Mouse (Mus musculus) heart, embryonic 15.5 days (tissue): ENCODE data around the gene Anxa3. TPM values are rescaled to one million over a fixed set of nuclear protein-coding genes. Genes with fewer than 3 reads are reported as not detected.

Experiments
- ATAC-seq: fragments of 200-750 bp; cut with Nextera tagmentation; replicated peaks from 2 replicates; pipeline ENCODE4 v1.8.0; 2017; ENCODE audit warnings: low read depth, moderate TSS enrichment; ENCODE audit not compliant: insufficient number of reproducible peaks, insufficient read depth, low FRiP score
- H3K27ac ChIP-seq: fragments of 300-500 bp; sonication (generic); 2 replicates; pipeline ENCODE4 v1.5.1; 2015; ENCODE audit warnings: mild to moderate bottlenecking, inconsistent platforms
- H3K27me3 ChIP-seq: fragments of 300-500 bp; sonication (generic); 2 replicates; pipeline ENCODE4 v1.6.1; 2015; ENCODE audit warnings: inconsistent platforms
- H3K36me3 ChIP-seq: fragments of 300-500 bp; sonication (generic); 2 replicates; pipeline ENCODE4 v1.6.1; 2015; ENCODE audit warnings: mild to moderate bottlenecking, inconsistent platforms
- H3K4me1 ChIP-seq: fragments of 300-500 bp; sonication (generic); replicated peaks from 2 replicates; pipeline ENCODE4 v1.6.1; 2015; ENCODE audit warnings: inconsistent platforms
- H3K4me2 ChIP-seq: fragments of 300-500 bp; sonication (generic); 2 replicates; pipeline ENCODE4 v1.6.1; 2015; ENCODE audit warnings: inconsistent platforms, mild to moderate bottlenecking, moderate library complexity
- H3K4me3 ChIP-seq: fragments of 300-500 bp; sonication (generic); 2 replicates; pipeline ENCODE4 v1.5.1; 2015; ENCODE audit warnings: mild to moderate bottlenecking, inconsistent platforms
- H3K9ac ChIP-seq: fragments of 300-500 bp; sonication (generic); 2 replicates; pipeline ENCODE4 v1.6.1; 2015; ENCODE audit warnings: mild to moderate bottlenecking, inconsistent platforms
- H3K9me3 ChIP-seq: fragments of 300-500 bp; sonication (generic); replicated peaks from 2 replicates; pipeline ENCODE4 v1.6.1; 2016; ENCODE audit warnings: inconsistent platforms
- WGBS: fragments of 180-500 bp; shearing (Covaris S2); methylation state at CpG from one replicate; pipeline ENCODE4 v1.1.7; 2015; ENCODE audit warnings: mixed read lengths; 5-methylcytosine and 5-hydroxymethylcytosine counted together
- polyA plus RNA-seq: library from polyadenylated mRNA; unstranded; fragments of >200 nt; fragmentation: Nextera tagmentation; extraction: Ambion mirVana; gene quantifications from 2 replicates; pipeline ENCODE4 v1.2.1, GENCODE M21; 2015

Anxa3 gene
- polyA plus RNA-seq, 1 experiment from 2014 or later, result 46.0 TPM

DNA sequence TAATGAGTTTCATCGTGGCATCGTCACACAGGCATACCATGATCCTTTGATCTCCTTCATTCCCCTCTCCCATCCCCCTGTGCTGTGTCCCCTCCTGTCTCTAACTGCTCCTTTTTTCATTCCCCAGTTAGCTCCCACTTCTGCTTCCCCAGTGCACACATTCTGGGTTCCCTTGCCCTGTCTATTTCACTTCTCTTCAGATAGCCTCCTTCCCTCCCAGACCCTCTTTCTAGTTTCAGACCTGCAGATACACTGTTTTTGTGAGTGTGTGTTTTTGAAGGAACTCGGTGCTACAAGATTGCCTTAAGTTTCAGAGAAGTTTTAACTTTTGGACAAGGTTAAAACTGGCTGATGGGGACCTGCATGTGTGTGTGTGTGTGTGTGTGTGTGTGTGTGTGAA is 88.5 kb downstream of the Anxa3 start:
- Histone ChIP-seq H3K9me3 (no peaks in the 10 kb centered on the region; the same call in 1 of the 2 replicates), H3K36me3 (no peaks in the 10 kb centered on the region), H3K4me3 (no peak overlapping the region), H3K4me1 (no peaks in the 10 kb centered on the region), H3K4me2 (no peak overlapping the region), H3K27me3 (no peaks in the 10 kb centered on the region), H3K9ac (no peak overlapping the region), H3K27ac (no peak overlapping the region)
- ATAC-seq, result no peak
- 82% methylated on average over 3 of the region's 3 CpGs for WGBS

DNA sequence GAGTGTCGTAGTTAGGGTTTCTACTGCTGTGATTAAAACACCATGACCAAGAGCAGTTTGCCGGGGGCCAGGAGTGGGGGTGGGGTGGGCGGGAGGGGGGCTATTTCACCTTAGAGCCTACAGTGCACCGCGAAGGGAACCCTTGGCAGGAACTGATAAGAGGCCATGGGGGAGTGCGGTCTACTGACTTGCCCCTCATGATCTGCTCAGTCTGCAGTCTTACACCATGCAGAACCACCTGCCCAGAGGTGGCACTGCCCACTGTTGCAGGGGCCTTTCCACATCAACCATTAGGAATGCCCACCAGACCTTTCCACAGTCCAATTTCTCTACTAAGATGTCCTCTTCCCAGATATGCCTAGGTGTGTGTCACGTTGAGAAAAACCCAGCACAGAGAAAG is 92.1 kb downstream of the Anxa3 start:
- WGBS, result 73% methylated on average over 7 of the region's 7 CpGs
- Histone ChIP-seq H3K36me3 (no peaks in the 10 kb centered on the region), H3K4me2 (no peak overlapping the region), H3K4me3 (no peak overlapping the region), H3K4me1 (no peaks in the 10 kb centered on the region), H3K27me3 (no peaks in the 10 kb centered on the region), H3K27ac (no peak overlapping the region), H3K9ac (no peak overlapping the region), H3K9me3 (no peaks in the 10 kb centered on the region)
- no peak for ATAC-seq

- no peak overlapping the region for H3K9ac ChIP-seq
- H3K4me3 ChIP-seq, result no peak overlapping the region
- H3K36me3 ChIP-seq, result no peaks in the 10 kb centered on the region
- H3K4me1 ChIP-seq, result no peaks in the 10 kb centered on the region
- WGBS, result 83% methylated on average over 3 of the region's 3 CpGs
- no peak overlapping the region for H3K27ac ChIP-seq
- H3K27me3 ChIP-seq, result no peaks in the 10 kb centered on the region
- ATAC-seq, result no peak
- no peak overlapping the region for H3K4me2 ChIP-seq
- H3K9me3 ChIP-seq, result no peaks in the 10 kb centered on the region
These were observed 95.3 kb downstream of the Anxa3 start for GRCm38 (mm10) chr5:96888396-96888795.

GRCm38 (mm10) chr5:96890367-96890766 is 97.2 kb downstream of the Anxa3 start:
- H3K4me3 ChIP-seq, result no peak overlapping the region
- no peaks in the 10 kb centered on the region for H3K27me3 ChIP-seq
- no peaks in the 10 kb centered on the region for H3K9me3 ChIP-seq
- H3K9ac ChIP-seq, result no peak overlapping the region
- H3K4me2 ChIP-seq, result no peak overlapping the region
- no peaks in the 10 kb centered on the region for H3K36me3 ChIP-seq
- H3K4me1 ChIP-seq, result no peaks in the 10 kb centered on the region
- WGBS, result 77% methylated on average over 5 of the region's 5 CpGs
- ATAC-seq, result no peak
- H3K27ac ChIP-seq, result no peak overlapping the region

Other genes starting within 250 kb of the Anxa3 start
- gene Bmp2k, start 204.3 kb downstream of the Anxa3 start, polyA plus RNA-seq, result 7.1 and 8.1 TPM in 2 replicates